Mouse (Mus musculus): ENCODE results near the gene Clec9a. TPM values are rescaled to one million over a fixed set of nuclear protein-coding genes. Genes with fewer than 3 reads are reported as not detected.

Gene Clec9a
- polyA plus RNA-seq, 1 experiment from 2014 or later = 0.54 TPM

DNA sequence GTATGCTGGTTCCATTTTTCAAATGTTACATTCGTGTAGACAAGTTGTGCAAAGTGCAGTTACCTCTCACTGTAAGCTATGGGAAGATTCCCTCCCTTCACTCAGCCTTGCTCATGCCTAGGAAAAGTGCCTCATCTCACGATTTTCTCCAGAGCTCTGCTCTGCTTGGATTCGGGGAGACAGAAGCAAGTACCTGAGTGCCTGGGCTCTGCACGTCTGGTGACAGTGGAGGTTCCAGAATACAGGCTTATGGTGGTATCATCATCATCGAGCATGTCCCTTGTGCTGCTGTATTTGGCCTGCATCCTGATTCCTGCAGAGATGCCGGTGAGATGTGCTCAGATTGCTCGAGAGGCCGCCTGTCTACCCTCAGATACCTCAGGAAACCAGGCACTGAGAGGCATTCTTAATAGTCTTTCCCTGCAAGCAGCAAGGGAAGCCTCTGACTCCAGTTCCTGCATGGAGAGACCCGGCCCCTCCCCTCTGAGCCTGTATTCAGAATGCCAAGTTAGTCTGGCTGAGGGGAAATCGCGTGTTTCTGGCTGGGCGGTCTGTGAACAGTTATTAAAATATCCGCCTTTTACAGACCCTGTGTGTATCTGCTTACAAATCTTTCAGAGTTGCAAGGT is 42.9 kb downstream of the Clec9a start, which contains the start of gene Clec1a:
TSS of gene Clec1a (minus strand) at position 590 of the 629 bp plus-strand sequence.
- whole genome bisulfite sequencing = 54% methylated on average over 13 of the region's 13 CpGs
- peak within 1 kb of the TSS; percentile 27 for H3K4me2 ChIP-seq (replicated peaks; ENCODE audit: low read depth, low read length)
- H3K9me3 ChIP-seq (ENCODE audit: low read length) = no peaks in the 10 kb centered on the region
- peak within 1 kb of the TSS; percentile 58 for H3K27ac ChIP-seq (ENCODE audit: low read length)
- H3K4me1 ChIP-seq (ENCODE audit: insufficient read depth, low read length) = no peaks in the 10 kb centered on the region
- no peaks in the 10 kb centered on the region for H3K36me3 ChIP-seq (ENCODE audit: insufficient read depth, low read length)
- no peaks in the 10 kb centered on the region for H3K27me3 ChIP-seq (ENCODE audit: insufficient read depth, low read length)
- ATAC-seq (ENCODE audit: low FRiP score, low TSS enrichment) = 0 out of 2 replicates have a peak, but pooled peaks have one; percentile 19
- H3K9ac ChIP-seq (replicated peaks; ENCODE audit: low read length) = no peak within 1 kb of the TSS; the same call in 1 of the 2 replicates
- peak within 1 kb of the TSS; percentile 35 for H3K4me3 ChIP-seq (ENCODE audit: low read length)

GRCm38 (mm10) chr6:129471386-129471785 is 62.7 kb downstream of the Clec9a start:
- no peaks in the 10 kb centered on the region for H3K9me3 ChIP-seq (ENCODE audit: low read length)
- H3K9ac ChIP-seq (replicated peaks; ENCODE audit: low read length) = no peak overlapping the region
- no peaks in the 10 kb centered on the region; the same call in 1 of the 2 replicates for H3K4me1 ChIP-seq (ENCODE audit: insufficient read depth, low read length)
- no peaks in the 10 kb centered on the region for H3K36me3 ChIP-seq (ENCODE audit: insufficient read depth, low read length)
- no peak overlapping the region for H3K27ac ChIP-seq (ENCODE audit: low read length)
- WGBS = 91% methylated on average over 6 of the region's 6 CpGs
- H3K27me3 ChIP-seq (ENCODE audit: insufficient read depth, low read length) = no peaks in the 10 kb centered on the region
- ATAC-seq (ENCODE audit: low FRiP score, low TSS enrichment) = no peak
- H3K4me2 ChIP-seq (replicated peaks; ENCODE audit: low read depth, low read length) = no peak overlapping the region
- H3K4me3 ChIP-seq (ENCODE audit: low read length) = no peak overlapping the region

- ATAC-seq (ENCODE audit: low FRiP score, low TSS enrichment) = no peak
- 51% methylated on average over 5 of the region's 5 CpGs for WGBS
- peaks cover 2% of the 10 kb centered on the region; the same call in 1 of the 2 replicates for H3K4me1 ChIP-seq (ENCODE audit: insufficient read depth, low read length)
Measured at GRCm38 (mm10) chr6:129472627-129473026, 64.0 kb downstream of the Clec9a start.

More at GRCm38 (mm10) chr6:129472627-129473026, 64.0 kb downstream of the Clec9a start:
- Histone ChIP-seq H3K36me3 (ENCODE audit: insufficient read depth, low read length) (no peaks in the 10 kb centered on the region), H3K9me3 (ENCODE audit: low read length) (no peaks in the 10 kb centered on the region), H3K9ac (replicated peaks; ENCODE audit: low read length) (no peak overlapping the region), H3K27me3 (ENCODE audit: insufficient read depth, low read length) (no peaks in the 10 kb centered on the region), H3K4me3 (ENCODE audit: low read length) (no peak overlapping the region), H3K27ac (ENCODE audit: low read length) (no peak overlapping the region), H3K4me2 (replicated peaks; ENCODE audit: low read depth, low read length) (no peak overlapping the region)

Other genes with a start within 250 kb of the Clec9a start
- gene Clec2d, start 228.2 kb upstream of the Clec9a start, polyA plus RNA-seq (2015; fragmentation: Nextera tagmentation; extraction: Ambion mirVana) = 0.90 and 0.91 TPM in 2 replicates
- 0.13 TPM in 1 of 2 replicates, not detected in the other for gene Cd69, start 133.4 kb upstream of the Clec9a start, polyA plus RNA-seq (2015; fragmentation: Nextera tagmentation; extraction: Ambion mirVana)
- not detected in 2 replicates for gene 4922502D21Rik, start 77.1 kb upstream of the Clec9a start, polyA plus RNA-seq (2015; fragmentation: Nextera tagmentation; extraction: Ambion mirVana)
- 0.67 and 0.74 TPM in 2 replicates for gene Clec12a, start 66.2 kb upstream of the Clec9a start, polyA plus RNA-seq (2015; fragmentation: Nextera tagmentation; extraction: Ambion mirVana)
- gene Clec12b, start 23.0 kb upstream of the Clec9a start, polyA plus RNA-seq (2015; fragmentation: Nextera tagmentation; extraction: Ambion mirVana) = 0.11 TPM in 1 of 2 replicates, not detected in the other
- 1.8 and 1.9 TPM in 2 replicates for gene Clec1b, start 11.6 kb upstream of the Clec9a start, polyA plus RNA-seq (2015; fragmentation: Nextera tagmentation; extraction: Ambion mirVana)
- gene Clec1a, start 43.1 kb downstream of the Clec9a start, polyA plus RNA-seq (2015; fragmentation: Nextera tagmentation; extraction: Ambion mirVana) = 11.3 and 12.8 TPM in 2 replicates
- gene Olr1, start 98.3 kb downstream of the Clec9a start, polyA plus RNA-seq (2015; fragmentation: Nextera tagmentation; extraction: Ambion mirVana) = not detected in 2 replicates
- gene Tmem52b, start 103.7 kb downstream of the Clec9a start, polyA plus RNA-seq (2015; fragmentation: Nextera tagmentation; extraction: Ambion mirVana) = 61.5 and 63.1 TPM in 2 replicates
- 74.1 and 77.7 TPM in 2 replicates for gene Gabarapl1, start 124.3 kb downstream of the Clec9a start, polyA plus RNA-seq (2015; fragmentation: Nextera tagmentation; extraction: Ambion mirVana)
- gene Klre1, start 169.0 kb downstream of the Clec9a start, polyA plus RNA-seq (2015; fragmentation: Nextera tagmentation; extraction: Ambion mirVana) = not detected in 2 replicates
- 0.32 and 0.36 TPM in 2 replicates for gene Klrd1, start 182.9 kb downstream of the Clec9a start, polyA plus RNA-seq (2015; fragmentation: Nextera tagmentation; extraction: Ambion mirVana)
- gene Klrk1, start 215.0 kb downstream of the Clec9a start, polyA plus RNA-seq (2015; fragmentation: Nextera tagmentation; extraction: Ambion mirVana) = 0.09 TPM in 1 of 2 replicates, not detected in the other
- not detected in 2 replicates for gene Klrc3, start 234.5 kb downstream of the Clec9a start, polyA plus RNA-seq (2015; fragmentation: Nextera tagmentation; extraction: Ambion mirVana)